Mouse (Mus musculus): ENCODE data around the gene Cfap45. TPM values are rescaled to one million over a fixed set of nuclear protein-coding genes. Genes with fewer than 3 reads are reported as not detected.

Cfap45 gene
- polyA plus RNA-seq, 1 experiment = not detected

- H3K36me3 ChIP-seq (ENCODE audit: control insufficient read depth, insufficient read depth) = no peaks in the 10 kb centered on the region
- H3K4me3 ChIP-seq (ENCODE audit: insufficient read depth, poor library complexity, severe bottlenecking) = no peak overlapping the region
- no peaks in the 10 kb centered on the region for H3K27me3 ChIP-seq (ENCODE audit: control insufficient read depth, insufficient read depth, insufficient read length)
- no peaks in the 10 kb centered on the region for H3K79me3 ChIP-seq (ENCODE audit: low read depth)
- H3ac ChIP-seq (ENCODE audit: control insufficient read depth, insufficient read length, low read depth) = no peak overlapping the region
- no peaks in the 10 kb centered on the region for H3K79me2 ChIP-seq (ENCODE audit: control insufficient read depth, insufficient read depth)
- TF ChIP-seq MYOD1 (IDR thresholded peaks at IDR 0.05; ENCODE audit: control insufficient read depth, insufficient read length, low read depth) = no peak
- no peak for TF ChIP-seq MYOG (IDR thresholded peaks at IDR 0.05; ENCODE audit: control insufficient read depth, extremely low read depth, insufficient read length)
Measured at GRCm38 (mm10) chr1:172480376-172480775, 40.2 kb upstream of the Cfap45 start.

GRCm38 (mm10) chr1:172481111-172481510 is 39.5 kb upstream of the Cfap45 start:
- Histone ChIP-seq H3K36me3 (ENCODE audit: control insufficient read depth, insufficient read depth) (no peaks in the 10 kb centered on the region), H3ac (ENCODE audit: control insufficient read depth, insufficient read length, low read depth) (no peak overlapping the region), H3K4me3 (ENCODE audit: insufficient read depth, poor library complexity, severe bottlenecking) (no peak overlapping the region), H3K79me2 (ENCODE audit: control insufficient read depth, insufficient read depth) (no peaks in the 10 kb centered on the region), H3K79me3 (ENCODE audit: low read depth) (no peaks in the 10 kb centered on the region), H3K27me3 (ENCODE audit: control insufficient read depth, insufficient read depth, insufficient read length) (no peaks in the 10 kb centered on the region)
- TF ChIP-seq USF1 (IDR thresholded peaks at IDR 0.05; ENCODE audit: low read depth) = no peak
- no peak for TF ChIP-seq FOSL1 (IDR thresholded peaks at IDR 0.05; ENCODE audit: insufficient read depth, low read length, poor library complexity, severe bottlenecking)
- no peak for TF ChIP-seq MAX (IDR thresholded peaks at IDR 0.05)
- TF ChIP-seq MYOD1 (IDR thresholded peaks at IDR 0.05; ENCODE audit: control insufficient read depth, insufficient read length, low read depth) = no peak
- no peak for TF ChIP-seq CEBPB (IDR thresholded peaks at IDR 0.05; ENCODE audit: low read depth)
- TF ChIP-seq CTCF (IDR thresholded peaks at IDR 0.05; ENCODE audit: control insufficient read depth, insufficient read depth, insufficient read length) = no peak
- TF ChIP-seq MYOG (IDR thresholded peaks at IDR 0.05; ENCODE audit: control insufficient read depth, extremely low read depth, insufficient read length) = no peak

- TF ChIP-seq CEBPB (IDR thresholded peaks at IDR 0.05; ENCODE audit: low read depth) (no peak), MAX (IDR thresholded peaks at IDR 0.05) (peak; percentile 62), USF1 (IDR thresholded peaks at IDR 0.05; ENCODE audit: low read depth) (no peak), CTCF (IDR thresholded peaks at IDR 0.05; ENCODE audit: control insufficient read depth, insufficient read depth, insufficient read length) (peak; percentile 34), MYOD1 (IDR thresholded peaks at IDR 0.05; ENCODE audit: control insufficient read depth, insufficient read length, low read depth) (no peak), FOSL1 (IDR thresholded peaks at IDR 0.05; ENCODE audit: insufficient read depth, low read length, poor library complexity, severe bottlenecking) (no peak), MYOG (IDR thresholded peaks at IDR 0.05; ENCODE audit: control insufficient read depth, extremely low read depth, insufficient read length) (no peak)
Measured at GRCm38 (mm10) chr1:172481540-172482280, 38.9 kb upstream of the Cfap45 start, which contains the start of gene Igsf9. Gene Igsf9, plus strand, starts transcription at chr1:172481788.

GRCm38 (mm10) chr1:172482518-172483360 is 37.9 kb upstream of the Cfap45 start:
- H3K27me3 ChIP-seq (ENCODE audit: control insufficient read depth, insufficient read depth, insufficient read length) = no peaks in the 10 kb centered on the region
- TF ChIP-seq MAX (IDR thresholded peaks at IDR 0.05) = no peak
- TF ChIP-seq FOSL1 (IDR thresholded peaks at IDR 0.05; ENCODE audit: insufficient read depth, low read length, poor library complexity, severe bottlenecking) = no peak
- no peak for TF ChIP-seq CEBPB (IDR thresholded peaks at IDR 0.05; ENCODE audit: low read depth)

More at GRCm38 (mm10) chr1:172481540-172482280, 38.9 kb upstream of the Cfap45 start, which contains the start of gene Igsf9:
- Histone ChIP-seq H3K27me3 (ENCODE audit: control insufficient read depth, insufficient read depth, insufficient read length) (no peaks in the 10 kb centered on the region), H3ac (ENCODE audit: control insufficient read depth, insufficient read length, low read depth) (peak within 1 kb of the TSS; percentile 82), H3K79me2 (ENCODE audit: control insufficient read depth, insufficient read depth) (no peaks in the 10 kb centered on the region), H3K4me3 (ENCODE audit: insufficient read depth, poor library complexity, severe bottlenecking) (peak within 1 kb of the TSS; percentile 30), H3K79me3 (ENCODE audit: low read depth) (no peaks in the 10 kb centered on the region), H3K36me3 (ENCODE audit: control insufficient read depth, insufficient read depth) (no peaks in the 10 kb centered on the region)

GRCm38 (mm10) chr1:172483361-172483660 is 37.3 kb upstream of the Cfap45 start:
- no peaks in the 10 kb centered on the region for H3K79me2 ChIP-seq (ENCODE audit: control insufficient read depth, insufficient read depth)
- no peaks in the 10 kb centered on the region for H3K36me3 ChIP-seq (ENCODE audit: control insufficient read depth, insufficient read depth)
- H3K79me3 ChIP-seq (ENCODE audit: low read depth) = no peaks in the 10 kb centered on the region
- H3ac ChIP-seq (ENCODE audit: control insufficient read depth, insufficient read length, low read depth) = no peak overlapping the region
- no peak overlapping the region for H3K4me3 ChIP-seq (ENCODE audit: insufficient read depth, poor library complexity, severe bottlenecking)
- no peaks in the 10 kb centered on the region for H3K27me3 ChIP-seq (ENCODE audit: control insufficient read depth, insufficient read depth, insufficient read length)
- no peak for TF ChIP-seq USF1 (IDR thresholded peaks at IDR 0.05; ENCODE audit: low read depth)
- no peak for TF ChIP-seq MAX (IDR thresholded peaks at IDR 0.05)
- no peak for TF ChIP-seq CTCF (IDR thresholded peaks at IDR 0.05; ENCODE audit: control insufficient read depth, insufficient read depth, insufficient read length)
- TF ChIP-seq MYOD1 (IDR thresholded peaks at IDR 0.05; ENCODE audit: control insufficient read depth, insufficient read length, low read depth) = no peak

More at GRCm38 (mm10) chr1:172482518-172483360, 37.9 kb upstream of the Cfap45 start:
- Histone ChIP-seq H3K79me3 (ENCODE audit: low read depth) (no peaks in the 10 kb centered on the region), H3K79me2 (ENCODE audit: control insufficient read depth, insufficient read depth) (no peaks in the 10 kb centered on the region), H3K36me3 (ENCODE audit: control insufficient read depth, insufficient read depth) (no peaks in the 10 kb centered on the region), H3K4me3 (ENCODE audit: insufficient read depth, poor library complexity, severe bottlenecking) (peak overlapping the region; percentile 30), H3ac (ENCODE audit: control insufficient read depth, insufficient read length, low read depth) (peak overlapping the region; percentile 45)

- Histone ChIP-seq H3K79me2 (ENCODE audit: control insufficient read depth, insufficient read depth) (no peaks in the 10 kb centered on the region), H3K36me3 (ENCODE audit: control insufficient read depth, insufficient read depth) (no peaks in the 10 kb centered on the region), H3K79me3 (ENCODE audit: low read depth) (no peaks in the 10 kb centered on the region), H3K4me3 (ENCODE audit: insufficient read depth, poor library complexity, severe bottlenecking) (no peak overlapping the region), H3K27me3 (ENCODE audit: control insufficient read depth, insufficient read depth, insufficient read length) (no peaks in the 10 kb centered on the region), H3ac (ENCODE audit: control insufficient read depth, insufficient read length, low read depth) (no peak overlapping the region)
- TF ChIP-seq USF1 (IDR thresholded peaks at IDR 0.05; ENCODE audit: low read depth) (no peak), MYOD1 (IDR thresholded peaks at IDR 0.05; ENCODE audit: control insufficient read depth, insufficient read length, low read depth) (no peak), FOSL1 (IDR thresholded peaks at IDR 0.05; ENCODE audit: insufficient read depth, low read length, poor library complexity, severe bottlenecking) (no peak), MAX (IDR thresholded peaks at IDR 0.05) (no peak), CEBPB (IDR thresholded peaks at IDR 0.05; ENCODE audit: low read depth) (no peak)
Measured at GRCm38 (mm10) chr1:172484236-172484635, 36.4 kb upstream of the Cfap45 start.

Data from C2C12 (cell line).